Mouse (Mus musculus): ENCODE results near the gene Sesn3.

DNA sequence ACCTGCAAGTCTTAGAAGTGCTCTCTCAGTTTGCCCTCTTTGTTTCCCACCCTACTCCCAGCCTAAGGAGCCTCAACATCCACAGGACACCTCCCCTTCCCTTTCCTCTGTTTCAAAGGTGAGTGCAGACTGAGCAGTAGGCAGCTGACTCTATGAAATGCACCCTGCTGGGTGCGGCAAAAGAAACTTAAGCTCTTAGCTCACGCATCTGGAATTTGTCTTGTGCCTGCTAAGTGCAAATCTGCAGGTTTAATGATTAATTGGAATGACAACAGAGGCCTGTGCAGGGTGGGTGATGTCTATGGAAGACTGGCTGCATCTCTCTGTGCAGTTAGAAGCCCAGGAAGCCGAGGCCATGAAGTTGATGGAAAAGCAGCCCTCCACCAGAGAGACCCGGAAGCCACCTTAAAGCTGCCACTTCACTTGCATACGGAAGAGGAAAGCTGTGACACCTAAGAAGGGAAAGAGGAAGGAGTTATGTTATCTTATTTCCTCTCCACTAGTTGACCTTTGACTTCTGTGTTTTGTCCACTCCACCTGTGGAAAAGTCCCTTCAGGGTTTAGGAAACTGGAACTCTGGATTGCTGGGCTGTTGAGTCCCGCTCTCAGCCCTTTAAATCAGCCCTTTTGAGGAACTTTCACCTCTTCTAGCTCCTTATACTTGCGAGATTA is 41.0 kb upstream of the Sesn3 start:
- TF ChIP-seq TCF12 (IDR thresholded peaks at IDR 0.05; ENCODE audit: insufficient read depth, poor library complexity, severe bottlenecking) (no peak), POLR2A (IDR thresholded peaks at IDR 0.05; ENCODE audit: insufficient read length, low read depth) (no peak), REST (IDR thresholded peaks at IDR 0.05; ENCODE audit: insufficient read depth, insufficient read length) (no peak), MAX (IDR thresholded peaks at IDR 0.05; ENCODE audit: low read depth) (no peak), POLR2AphosphoS2 (IDR thresholded peaks at IDR 0.05; ENCODE audit: insufficient read length, low read depth) (no peak), USF1 (IDR thresholded peaks at IDR 0.05; ENCODE audit: low read depth) (no peak)

All from myocyte (in vitro differentiated cells).